Mouse (Mus musculus): ENCODE data around the gene Gm32742. TPM values are rescaled to one million over a fixed set of nuclear protein-coding genes. Genes with fewer than 3 reads are reported as not detected.
"Not testable (repeated sequence)": the region's sequence is repeated elsewhere in the genome, so short reads cannot be mapped to it uniquely, and the experiment has no call there.

Gm32742 gene
- polyA plus RNA-seq, 1 experiment from 2014 or later: 0.01 TPM

DNA sequence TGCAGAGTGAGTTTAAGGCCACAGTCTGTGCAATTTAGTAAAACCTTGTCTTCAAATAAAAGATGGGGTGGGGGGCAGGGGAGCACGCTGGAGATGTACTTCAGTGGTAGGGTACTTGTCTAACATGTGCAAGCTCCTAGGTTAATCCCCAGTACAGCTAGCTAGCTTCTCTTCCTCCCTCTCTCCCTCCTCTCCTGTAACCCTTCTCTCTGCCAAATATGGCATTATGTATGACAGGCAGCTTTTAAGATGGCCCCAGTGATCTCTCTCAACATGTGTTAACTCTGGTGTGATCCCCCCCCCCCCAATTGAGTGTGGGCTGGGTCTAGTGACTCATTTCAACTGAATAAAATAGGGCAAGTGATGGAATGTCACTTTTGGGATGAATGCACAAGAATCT is 21.9 kb downstream of the Gm32742 start:
- no peak for ATAC-seq
- no peaks in the 10 kb centered on the region for H3K4me1 ChIP-seq (replicated peaks)
- no peak overlapping the region for H3K4me2 ChIP-seq (replicated peaks)
- no peaks in the 10 kb centered on the region for H3K27me3 ChIP-seq (replicated peaks)
- H3K27ac ChIP-seq: no peak overlapping the region
- no peak overlapping the region for H3K9ac ChIP-seq
- WGBS: 86% methylated on average over 1 of the region's 1 CpGs
- no peaks in the 10 kb centered on the region for H3K36me3 ChIP-seq
- H3K4me3 ChIP-seq (replicated peaks): no peak overlapping the region
- H3K9me3 ChIP-seq: no peaks in the 10 kb centered on the region

DNA sequence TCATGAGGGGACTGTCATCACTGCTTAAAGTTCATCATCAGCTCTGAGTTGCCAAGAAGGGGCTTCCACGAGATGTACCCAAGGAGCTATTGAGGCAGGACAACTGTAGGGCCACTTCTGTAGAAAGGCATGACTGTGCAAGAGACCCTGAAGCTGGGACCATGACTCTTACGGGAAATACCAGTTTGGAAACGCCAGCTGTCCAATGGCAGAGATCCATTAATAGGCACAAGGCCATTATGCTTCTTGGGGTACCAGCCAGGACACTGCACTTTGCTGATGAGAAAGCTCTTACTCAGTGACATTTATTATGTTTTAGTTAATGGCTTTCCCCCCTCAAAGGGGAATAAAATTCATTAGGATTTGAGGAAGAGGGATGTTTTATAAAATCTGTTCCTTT is 24.6 kb downstream of the Gm32742 start:
- H3K4me2 ChIP-seq (replicated peaks): no peak overlapping the region
- H3K27me3 ChIP-seq (replicated peaks): no peaks in the 10 kb centered on the region
- H3K36me3 ChIP-seq: no peaks in the 10 kb centered on the region
- no peaks in the 10 kb centered on the region for H3K4me1 ChIP-seq (replicated peaks)
- no peaks in the 10 kb centered on the region for H3K9me3 ChIP-seq
- no peak overlapping the region for H3K9ac ChIP-seq
- 79% methylated on average over 3 of the region's 3 CpGs for WGBS
- ATAC-seq: no peak
- no peak overlapping the region for H3K27ac ChIP-seq
- no peak overlapping the region for H3K4me3 ChIP-seq (replicated peaks)

DNA sequence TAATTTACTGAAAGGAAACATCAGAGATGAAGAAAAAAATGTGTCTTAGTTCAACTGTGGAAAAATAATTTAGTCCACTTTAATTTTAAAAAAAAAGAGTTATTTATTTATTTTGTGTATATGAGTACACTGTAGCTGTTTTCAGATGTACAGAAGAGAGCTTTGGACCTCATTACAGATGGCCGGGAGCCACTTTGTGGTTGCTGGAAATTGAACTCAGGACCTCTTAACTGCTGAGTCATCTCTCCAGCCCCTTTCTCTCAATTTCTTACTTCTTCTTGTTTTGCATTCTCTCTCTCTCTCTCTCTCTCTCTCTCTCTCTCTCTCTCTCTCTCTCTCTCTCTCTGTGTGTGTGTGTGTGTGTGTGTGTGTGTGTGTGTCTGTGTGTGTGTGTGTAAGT is 25.9 kb downstream of the Gm32742 start:
- not testable (repeated sequence) for H3K4me3 ChIP-seq (replicated peaks); H3K9ac ChIP-seq; H3K27me3 ChIP-seq (replicated peaks); H3K4me2 ChIP-seq (replicated peaks); H3K9me3 ChIP-seq; H3K27ac ChIP-seq; H3K36me3 ChIP-seq; ATAC-seq; H3K4me1 ChIP-seq (replicated peaks)
- 76% methylated on average over 1 of the region's 1 CpGs for WGBS

DNA sequence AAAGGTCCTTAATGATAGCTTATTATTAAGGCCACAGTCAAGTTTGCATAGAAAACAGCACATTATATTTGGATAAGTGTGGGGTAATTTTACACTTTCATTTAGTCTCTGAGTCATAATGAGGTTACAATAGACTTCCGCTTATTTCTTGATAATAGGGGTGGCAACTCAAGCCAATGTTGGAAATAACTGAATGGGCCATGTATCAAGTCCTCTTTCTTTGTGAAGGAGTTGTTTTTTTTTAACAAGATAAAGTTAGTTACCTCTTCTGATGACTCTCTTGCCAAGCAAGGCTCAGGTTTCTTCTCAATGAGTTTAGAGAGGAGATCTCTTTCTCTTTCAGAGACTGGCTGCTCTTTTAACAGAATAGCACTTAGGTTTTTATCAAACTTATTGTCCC is 27.0 kb downstream of the Gm32742 start:
- ATAC-seq: no peak
- no peak overlapping the region for H3K4me2 ChIP-seq (replicated peaks)
- WGBS: 88% methylated on average over 1 of the region's 1 CpGs
- H3K4me3 ChIP-seq (replicated peaks): no peak overlapping the region
- H3K9ac ChIP-seq: no peak overlapping the region
- H3K4me1 ChIP-seq (replicated peaks): no peaks in the 10 kb centered on the region
- H3K9me3 ChIP-seq: no peaks in the 10 kb centered on the region
- no peaks in the 10 kb centered on the region for H3K36me3 ChIP-seq
- H3K27me3 ChIP-seq (replicated peaks): no peaks in the 10 kb centered on the region
- H3K27ac ChIP-seq: no peak overlapping the region

DNA sequence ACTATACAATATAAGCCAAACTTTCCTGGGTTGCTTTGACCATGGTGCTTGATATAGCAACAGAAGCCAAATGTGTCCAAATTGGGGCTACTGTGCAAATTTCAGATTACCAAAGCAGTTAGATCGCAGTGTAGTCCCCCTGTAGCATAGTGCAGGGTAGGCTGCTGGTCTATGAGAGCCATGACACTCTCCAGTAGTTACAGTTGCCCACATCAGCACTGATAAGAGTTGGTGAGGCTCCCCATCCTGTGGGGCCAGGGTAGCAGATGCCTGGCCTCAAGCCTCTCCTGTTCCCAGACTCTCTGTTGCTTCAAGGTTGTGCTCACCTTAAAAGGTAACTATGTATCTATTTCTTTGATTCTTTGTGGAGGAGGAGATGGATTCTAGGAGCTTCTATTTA is 27.5 kb downstream of the Gm32742 start:
- H3K9ac ChIP-seq: no peak overlapping the region
- no peaks in the 10 kb centered on the region for H3K4me1 ChIP-seq (replicated peaks)
- H3K27ac ChIP-seq: no peak overlapping the region
- no peaks in the 10 kb centered on the region for H3K27me3 ChIP-seq (replicated peaks)
- no peak overlapping the region for H3K4me3 ChIP-seq (replicated peaks)
- no peak for ATAC-seq
- no peak overlapping the region for H3K4me2 ChIP-seq (replicated peaks)
- H3K9me3 ChIP-seq: no peaks in the 10 kb centered on the region
- 84% methylated on average over 1 of the region's 1 CpGs for WGBS
- H3K36me3 ChIP-seq: no peaks in the 10 kb centered on the region

DNA sequence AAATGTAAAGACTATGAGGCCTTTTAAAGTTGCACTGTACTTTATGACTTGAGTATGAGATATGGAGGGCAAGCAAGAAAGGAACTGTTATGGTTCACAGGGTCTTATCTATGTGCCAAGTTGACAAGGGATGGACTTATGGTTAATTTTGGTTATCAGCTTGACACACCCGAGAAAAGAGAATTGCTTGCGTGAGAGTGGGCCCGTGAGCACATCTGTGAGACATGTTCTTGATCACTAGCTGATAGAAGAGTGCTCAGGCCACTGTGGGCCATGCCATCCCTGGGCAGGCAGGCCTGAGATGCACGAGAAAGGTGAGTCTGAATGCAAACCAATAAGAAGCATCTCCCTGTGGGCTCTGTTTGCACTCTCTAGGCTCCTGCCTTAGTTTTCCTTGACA is 27.9 kb downstream of the Gm32742 start:
- Histone ChIP-seq H3K27me3 (replicated peaks) (no peaks in the 10 kb centered on the region), H3K36me3 (no peaks in the 10 kb centered on the region), H3K9ac (no peak overlapping the region), H3K4me1 (replicated peaks) (no peaks in the 10 kb centered on the region), H3K4me3 (replicated peaks) (no peak overlapping the region), H3K27ac (no peak overlapping the region), H3K9me3 (no peaks in the 10 kb centered on the region), H3K4me2 (replicated peaks) (no peak overlapping the region)
- 74% methylated on average over 4 of the region's 4 CpGs for WGBS
- no peak for ATAC-seq

DNA sequence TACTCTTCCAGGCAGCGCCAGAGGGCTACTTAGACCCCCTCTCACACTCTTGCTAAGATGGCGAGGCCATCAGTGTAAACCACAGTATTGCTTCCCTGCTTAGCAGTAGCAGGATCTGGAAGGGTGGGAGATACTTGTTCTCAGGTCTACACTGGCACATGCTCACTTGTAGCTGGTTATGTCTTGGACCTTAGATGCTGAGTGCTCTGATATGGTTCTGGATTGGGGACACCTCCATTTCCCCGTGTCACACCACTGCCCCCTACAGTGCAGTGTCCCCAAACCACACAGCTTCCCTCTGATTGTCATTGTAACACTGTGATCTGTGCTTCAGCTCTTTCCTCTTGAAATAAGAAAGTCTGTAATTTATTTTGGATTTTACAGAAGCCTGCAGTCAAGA is 28.3 kb downstream of the Gm32742 start:
- Histone ChIP-seq H3K4me2 (replicated peaks) (no peak overlapping the region), H3K4me1 (replicated peaks) (no peaks in the 10 kb centered on the region), H3K36me3 (no peaks in the 10 kb centered on the region), H3K27me3 (replicated peaks) (no peaks in the 10 kb centered on the region), H3K4me3 (replicated peaks) (no peak overlapping the region), H3K9me3 (no peaks in the 10 kb centered on the region), H3K9ac (no peak overlapping the region), H3K27ac (no peak overlapping the region)
- WGBS: 66% methylated on average over 3 of the region's 3 CpGs
- no peak for ATAC-seq

DNA sequence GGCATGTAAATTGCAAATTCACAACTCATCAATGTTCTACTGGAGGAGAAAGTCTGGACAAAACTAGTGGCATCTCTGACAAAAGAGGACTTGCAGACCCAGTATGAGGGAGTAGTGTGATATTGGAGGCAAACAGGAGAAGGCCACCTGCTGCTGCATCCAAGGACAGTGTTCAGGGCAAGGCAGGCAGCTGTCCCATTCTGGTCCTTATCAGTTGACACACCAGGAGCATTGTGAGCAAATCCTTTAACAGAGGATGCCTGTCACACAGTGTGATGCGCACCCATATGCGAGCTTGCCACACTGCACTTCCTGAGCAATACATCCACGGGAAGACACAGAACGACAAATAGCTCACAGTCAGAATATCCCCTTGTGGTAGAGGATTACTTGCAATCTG is 50.5 kb downstream of the Gm32742 start:
- Histone ChIP-seq H3K36me3 (no peaks in the 10 kb centered on the region), H3K4me3 (replicated peaks) (no peak overlapping the region), H3K27me3 (replicated peaks) (no peaks in the 10 kb centered on the region), H3K27ac (no peak overlapping the region), H3K4me2 (replicated peaks) (no peak overlapping the region), H3K9ac (no peak overlapping the region), H3K9me3 (no peaks in the 10 kb centered on the region), H3K4me1 (replicated peaks) (no peaks in the 10 kb centered on the region)
- no peak for ATAC-seq
- 74% methylated on average over 4 of the region's 4 CpGs for WGBS

DNA sequence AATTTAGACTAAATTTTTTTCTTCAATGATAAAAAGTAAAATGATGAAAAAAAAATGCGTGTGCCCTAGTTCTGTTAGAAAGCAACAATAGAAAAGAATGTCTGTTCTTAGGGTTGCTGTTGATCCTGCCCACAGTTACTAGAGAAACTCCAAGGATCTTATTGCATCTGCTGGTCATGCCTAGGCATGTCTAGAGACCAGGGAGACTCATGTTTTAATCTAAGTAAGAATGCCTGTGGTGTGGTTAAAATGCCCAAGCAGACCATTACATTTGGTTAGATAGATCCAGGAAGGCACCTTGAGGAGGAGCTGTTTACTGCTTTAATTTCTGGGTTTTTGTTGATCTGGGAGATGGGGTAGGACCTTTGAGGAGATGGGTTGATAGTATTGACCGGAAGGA is 59.6 kb downstream of the Gm32742 start:
- Histone ChIP-seq H3K4me1 (replicated peaks) (peaks cover 8% of the 10 kb centered on the region; the same call in 1 of the 2 replicates), H3K36me3 (no peaks in the 10 kb centered on the region), H3K27me3 (replicated peaks) (no peaks in the 10 kb centered on the region), H3K9me3 (no peaks in the 10 kb centered on the region), H3K9ac (no peak overlapping the region), H3K4me3 (replicated peaks) (no peak overlapping the region), H3K27ac (no peak overlapping the region), H3K4me2 (replicated peaks) (no peak overlapping the region)
- ATAC-seq: no peak
- WGBS: 75% methylated on average over 2 of the region's 2 CpGs

DNA sequence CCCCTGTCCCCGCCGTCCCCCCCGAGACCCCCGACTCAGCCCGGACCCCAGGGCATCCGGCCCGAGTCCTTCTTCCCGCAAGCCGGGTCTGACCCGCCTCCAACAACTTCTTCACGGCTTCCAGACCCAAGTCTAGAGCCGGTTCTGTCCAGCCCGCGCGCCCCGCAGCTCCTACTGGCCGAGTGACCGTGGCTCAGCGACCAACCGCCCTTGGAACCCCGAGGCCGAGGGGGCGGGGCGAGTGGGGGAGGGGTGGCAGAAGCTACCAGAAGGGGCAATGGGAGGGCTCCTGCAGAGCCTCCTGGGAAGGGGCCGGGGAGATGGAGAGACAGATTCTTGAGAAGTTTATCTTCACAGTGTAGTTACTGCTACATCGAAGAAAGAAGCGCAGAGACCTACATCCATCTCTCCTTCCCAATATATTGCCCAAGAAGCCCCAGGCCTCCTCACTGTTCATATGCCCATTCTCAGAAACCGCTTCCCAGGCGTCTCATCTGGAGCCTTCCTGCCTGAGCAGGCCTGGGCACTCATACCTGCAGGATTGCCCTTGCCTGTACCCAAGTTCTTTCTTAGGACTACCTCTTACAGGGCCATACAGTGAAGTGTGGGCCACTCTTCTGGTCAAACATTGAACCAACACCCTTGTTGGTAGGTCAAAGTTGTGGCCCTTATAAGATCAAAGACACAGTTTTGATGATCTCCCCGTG is 61.4 kb downstream of the Gm32742 start:
- peak; percentile 59 for ATAC-seq
- Histone ChIP-seq H3K9ac (peak overlapping the region; percentile 56), H3K36me3 (no peaks in the 10 kb centered on the region), H3K4me2 (replicated peaks) (peak overlapping the region; percentile 100), H3K27ac (no peak overlapping the region), H3K4me3 (replicated peaks) (peak overlapping the region; percentile 58), H3K4me1 (replicated peaks) (peaks cover 8% of the 10 kb centered on the region; the same call in 1 of the 2 replicates), H3K27me3 (replicated peaks) (no peaks in the 10 kb centered on the region; the same call in 1 of the 2 replicates), H3K9me3 (no peaks in the 10 kb centered on the region)
- WGBS: 12% methylated on average over 30 of the region's 30 CpGs

DNA sequence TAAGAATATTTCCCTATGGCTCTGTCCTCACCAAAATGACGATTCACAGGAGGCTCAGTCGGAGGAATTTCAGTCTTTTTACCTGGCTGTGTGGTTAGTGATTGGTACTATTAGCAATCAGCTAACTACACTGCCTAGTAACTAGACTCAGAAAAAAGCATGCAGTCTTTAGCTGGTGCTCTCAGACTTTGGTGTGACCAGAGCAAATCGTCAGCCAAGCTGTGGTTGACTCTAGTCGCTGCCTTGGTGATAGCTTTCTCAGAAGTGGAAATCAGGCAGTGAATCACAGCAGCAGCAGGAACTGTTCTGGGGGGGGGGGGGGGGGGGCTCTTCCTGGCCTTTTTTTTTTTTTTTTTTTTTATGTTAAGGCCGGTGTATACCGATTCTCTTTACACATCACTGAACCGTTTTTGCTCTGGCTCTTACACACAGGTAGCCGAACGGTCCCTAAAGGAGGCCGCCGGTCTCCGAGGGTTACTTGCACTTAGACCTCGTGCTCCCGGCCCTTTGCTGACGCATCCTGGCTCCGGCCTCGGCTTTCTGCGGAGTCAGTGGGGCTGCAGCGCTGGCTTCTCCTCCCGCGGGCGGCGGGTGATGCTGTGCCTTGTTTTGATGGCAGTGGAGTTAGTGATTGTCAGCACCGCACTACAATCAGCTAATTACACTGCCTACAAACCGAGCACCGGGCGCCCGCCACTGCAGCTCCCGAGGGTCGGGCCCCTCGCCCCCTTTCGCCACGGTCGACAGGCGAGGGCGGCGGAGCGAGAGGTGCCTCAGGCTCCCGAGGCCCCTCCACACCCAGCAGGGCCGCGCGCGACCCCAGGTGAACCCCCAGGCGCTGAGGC is 62.1 kb downstream of the Gm32742 start:
- Histone ChIP-seq H3K27ac (no peak overlapping the region), H3K36me3 (no peaks in the 10 kb centered on the region), H3K4me3 (replicated peaks) (peak overlapping the region; percentile 58), H3K4me2 (replicated peaks) (peak overlapping the region; percentile 100), H3K27me3 (replicated peaks) (no peaks in the 10 kb centered on the region; the same call in 1 of the 2 replicates), H3K4me1 (replicated peaks) (peaks cover 8% of the 10 kb centered on the region; the same call in 1 of the 2 replicates), H3K9ac (peak overlapping the region; percentile 56), H3K9me3 (no peaks in the 10 kb centered on the region)
- ATAC-seq: peak; percentile 73
- 3% methylated on average over 43 of the region's 44 CpGs for WGBS

DNA sequence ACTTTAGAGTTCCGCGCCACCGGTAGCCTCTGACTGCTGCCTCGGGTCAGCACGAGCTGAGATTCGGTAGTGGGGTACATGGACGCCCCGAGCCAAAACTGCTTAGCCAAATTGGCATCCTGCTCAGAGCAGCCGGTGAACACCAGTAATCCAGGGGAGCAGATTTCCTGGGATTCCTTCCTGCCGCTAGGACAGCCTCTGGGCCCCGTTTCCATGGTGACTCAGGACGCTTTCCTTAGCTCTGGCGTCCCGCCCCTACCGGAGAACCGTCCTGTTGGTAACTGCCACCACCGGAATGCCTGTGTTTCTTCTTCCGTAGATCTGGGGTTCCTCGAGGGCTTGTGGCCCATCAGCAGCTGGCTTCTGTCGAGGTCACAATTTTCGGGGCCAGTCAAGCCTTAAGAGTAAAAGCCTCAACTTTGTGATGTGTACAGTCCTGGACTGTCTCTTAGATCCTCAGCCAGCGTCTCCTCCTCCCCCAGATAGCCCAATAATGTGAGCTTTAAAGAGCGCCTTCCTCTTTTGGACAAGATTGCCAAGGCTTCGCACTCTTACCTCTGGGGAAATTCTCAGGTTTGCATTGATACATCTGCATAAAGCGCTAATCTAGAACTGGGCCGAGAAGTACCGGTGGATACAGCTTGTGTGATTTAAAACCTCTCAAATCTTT is 63.4 kb downstream of the Gm32742 start, which contains the start of gene 4833427G06Rik:
Gene 4833427G06Rik (minus strand): TSS at position 323 of the 670 bp plus-strand sequence.
- Histone ChIP-seq H3K36me3 (no peaks in the 10 kb centered on the region), H3K4me1 (replicated peaks) (peaks cover 8% of the 10 kb centered on the region; the same call in 1 of the 2 replicates), H3K9me3 (no peaks in the 10 kb centered on the region), H3K9ac (no peak within 1 kb of the TSS), H3K27ac (no peak within 1 kb of the TSS), H3K27me3 (replicated peaks) (no peaks in the 10 kb centered on the region; the same call in 1 of the 2 replicates), H3K4me2 (replicated peaks) (peak within 1 kb of the TSS; percentile 100), H3K4me3 (replicated peaks) (0 out of 2 replicates have a peak within 1 kb of the TSS, but pooled peaks have one; percentile 12)
- ATAC-seq: peak; percentile 78
- WGBS: 10% methylated on average over 27 of the region's 27 CpGs
